Mouse (Mus musculus) liver, postnatal 0 days (tissue): ENCODE measurements around the gene Hdac9. TPM values are rescaled to one million over a fixed set of nuclear protein-coding genes. Genes with fewer than 3 reads are reported as not detected.

Source experiments
- ATAC-seq: fragments of 200-750 bp; cut with Nextera tagmentation; 2 replicates; pipeline ENCODE4 v1.8.0; 2017; ENCODE audit warnings: mild to moderate bottlenecking, moderate library complexity
- DNase-seq: peaks from one replicate; pipeline ENCODE4 v3.0.0-alpha.2; 2016
- H3K27ac ChIP-seq: fragments of 300-500 bp; sonication (generic); 2 replicates; pipeline ENCODE4 v1.5.1; 2014; ENCODE audit warnings: antibody characterized with exemption, moderate library complexity, mild to moderate bottlenecking, low read depth
- H3K27me3 ChIP-seq: fragments of 300-500 bp; sonication (generic); 2 replicates; pipeline ENCODE4 v1.6.1; 2014; ENCODE audit warnings: low read length, control low read depth, mixed read lengths; ENCODE audit not compliant: insufficient read depth
- H3K36me3 ChIP-seq: fragments of 300-500 bp; sonication (generic); replicated peaks from 2 replicates; pipeline ENCODE4 v1.6.1; 2014; ENCODE audit warnings: mild to moderate bottlenecking, control low read depth, low read length, moderate library complexity, mixed read lengths; ENCODE audit not compliant: insufficient read depth
- H3K4me1 ChIP-seq: fragments of 300-500 bp; sonication (generic); 2 replicates; pipeline ENCODE4 v1.6.1; 2014; ENCODE audit warnings: antibody characterized with exemption, mild to moderate bottlenecking, control low read depth; ENCODE audit not compliant: insufficient read depth
- H3K4me2 ChIP-seq: fragments of 300-500 bp; sonication (generic); 2 replicates; pipeline ENCODE4 v1.6.1; 2014; ENCODE audit warnings: low read depth, mild to moderate bottlenecking, low read length, moderate library complexity, mixed read lengths
- H3K4me3 ChIP-seq: fragments of 300-500 bp; sonication (generic); 2 replicates; pipeline ENCODE4 v1.5.1; 2014; ENCODE audit warnings: low read depth, low read length
- H3K9ac ChIP-seq: fragments of 300-500 bp; sonication (generic); replicated peaks from 2 replicates; pipeline ENCODE4 v1.6.1; 2014; ENCODE audit warnings: mild to moderate bottlenecking, moderate library complexity
- H3K9me3 ChIP-seq: fragments of 300-500 bp; sonication (generic); 2 replicates; pipeline ENCODE4 v1.6.1; 2016; ENCODE audit warnings: mild to moderate bottlenecking, control low read depth, low read length, mixed read lengths
- CTCF ChIP-seq: sonication (generic); IDR thresholded peaks from 2 replicates; pipeline ENCODE4 v1.5.1; 2016; ENCODE audit warnings: antibody characterized with exemption, low read depth
- EP300 ChIP-seq: IDR thresholded peaks from 2 replicates; pipeline ENCODE4 v1.6.1; 2016; ENCODE audit warnings: antibody characterized with exemption, low read depth, mild to moderate bottlenecking
- WGBS: fragments of 180-500 bp; shearing (Covaris S2); extraction: QIAGEN DNeasy Blood & Tissue Kit; methylation state at CpG from one replicate; pipeline ENCODE4 v1.1.7; 2014; ENCODE audit not compliant: insufficient replicate concordance; 5-methylcytosine and 5-hydroxymethylcytosine counted together
- polyA plus RNA-seq: library from polyadenylated mRNA; unstranded; fragments of >200 nt; fragmentation: Nextera tagmentation; extraction: Ambion mirVana; gene quantifications from 2 replicates; pipeline ENCODE4 v1.2.1, GENCODE M21; 2015

Hdac9 gene
- 1.3 and 1.5 TPM in 2 replicates for polyA plus RNA-seq

DNA sequence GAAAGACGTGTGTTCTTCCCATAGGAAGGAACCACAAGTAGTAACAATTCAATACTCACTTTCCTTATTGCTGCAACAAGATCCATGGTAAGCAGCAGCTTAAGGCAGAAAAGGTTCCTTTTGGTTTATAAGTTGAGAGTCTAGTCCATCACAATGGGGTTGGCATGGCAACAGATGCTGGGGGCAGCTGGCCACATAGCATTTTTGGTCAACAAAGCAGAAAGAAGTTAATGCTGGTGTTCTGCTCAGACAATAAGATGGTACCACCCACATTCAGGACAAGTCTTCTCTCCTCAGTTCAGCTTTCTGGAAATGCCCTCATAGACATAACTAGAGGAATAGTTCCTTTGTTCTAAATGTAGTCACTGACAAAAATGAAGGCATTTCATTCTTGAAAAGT, at the start of gene Hdac9:
TSS of gene Hdac9 (minus strand) at position 101 of the 400 bp plus-strand sequence.
- Histone ChIP-seq H3K4me1 (no peaks in the 10 kb centered on the region), H3K4me3 (no peak within 1 kb of the TSS), H3K9me3 (no peaks in the 10 kb centered on the region), H3K27ac (no peak within 1 kb of the TSS), H3K9ac (no peak within 1 kb of the TSS), H3K36me3 (no peaks in the 10 kb centered on the region), H3K4me2 (no peak within 1 kb of the TSS), H3K27me3 (no peaks in the 10 kb centered on the region)
- WGBS, result 55% methylated on average over 1 of the region's 1 CpGs
- ATAC-seq, result no peak
- DNase-seq, result no peak
- TF ChIP-seq EP300, result no peak
- no peak for TF ChIP-seq CTCF

DNA sequence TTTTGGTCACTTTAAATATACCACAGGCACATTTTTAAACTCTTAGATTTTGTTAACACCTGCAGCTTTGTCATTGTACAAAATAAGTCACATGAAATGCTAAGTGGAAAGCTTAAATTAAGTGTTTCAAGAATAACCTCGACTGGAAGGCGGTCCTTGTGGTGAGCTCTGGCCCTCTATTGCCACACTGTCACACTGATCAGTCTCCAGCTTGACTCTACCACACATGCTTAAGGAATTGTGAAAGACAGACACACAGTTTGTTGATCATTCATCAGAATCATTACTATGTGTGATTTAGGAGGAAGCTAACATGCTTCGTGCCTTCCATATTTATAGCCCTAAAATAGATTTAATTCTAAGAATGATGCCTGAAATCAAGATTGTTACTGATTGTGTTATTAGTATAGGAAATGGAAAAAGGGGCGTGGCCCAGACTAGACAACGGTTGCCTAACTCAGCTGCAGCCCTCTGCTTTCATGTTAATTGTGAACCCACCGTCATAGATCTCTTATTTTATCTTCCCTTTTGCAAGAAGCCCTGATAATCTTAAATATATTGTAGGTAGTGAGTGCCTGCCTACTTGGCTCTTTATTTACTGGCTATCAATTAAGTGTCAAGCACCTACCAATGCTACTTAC, 32.3 kb upstream of the Hdac9 start:
- H3K27ac ChIP-seq, result no peak overlapping the region
- H3K4me3 ChIP-seq, result no peak overlapping the region
- TF ChIP-seq CTCF, result no peak
- no peak for TF ChIP-seq EP300
- no peaks in the 10 kb centered on the region for H3K36me3 ChIP-seq
- ATAC-seq (no peak), DNase-seq (no peak)
- H3K4me1 ChIP-seq, result no peaks in the 10 kb centered on the region
- no peak overlapping the region for H3K9ac ChIP-seq
- WGBS, result 50% methylated on average over 6 of the region's 6 CpGs
- H3K4me2 ChIP-seq, result no peak overlapping the region
- H3K27me3 ChIP-seq, result no peaks in the 10 kb centered on the region
- H3K9me3 ChIP-seq, result no peaks in the 10 kb centered on the region

DNA sequence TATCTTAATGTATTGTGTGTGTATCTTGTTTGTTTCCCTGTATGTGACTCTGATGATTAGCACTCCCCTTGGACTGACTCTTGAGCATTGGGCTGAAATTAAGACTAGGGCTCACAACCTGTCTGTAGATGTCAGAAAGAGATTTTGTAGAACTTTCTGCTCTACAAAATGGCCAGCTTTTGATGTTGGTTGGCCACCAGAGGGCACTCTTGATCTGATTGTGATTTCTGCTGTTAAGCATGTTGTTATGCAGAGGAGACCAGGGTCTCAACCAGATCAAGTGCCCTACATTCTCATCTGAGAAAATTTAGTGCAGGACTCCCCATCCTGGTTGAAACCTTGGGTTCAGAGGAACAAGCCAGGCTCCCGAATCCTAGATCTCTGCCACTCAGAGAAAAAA, 21.0 kb upstream of the Hdac9 start:
- H3K9ac ChIP-seq, result no peak overlapping the region
- no peak overlapping the region for H3K4me3 ChIP-seq
- DNase-seq (peak; percentile 26), ATAC-seq (no peak)
- no peak overlapping the region for H3K4me2 ChIP-seq
- no peaks in the 10 kb centered on the region for H3K9me3 ChIP-seq
- TF ChIP-seq EP300 (no peak), CTCF (peak; percentile 60)
- WGBS, result 75% methylated on average over 1 of the region's 1 CpGs
- H3K27me3 ChIP-seq, result no peaks in the 10 kb centered on the region
- H3K27ac ChIP-seq, result no peak overlapping the region
- H3K4me1 ChIP-seq, result no peaks in the 10 kb centered on the region
- H3K36me3 ChIP-seq, result no peaks in the 10 kb centered on the region

DNA sequence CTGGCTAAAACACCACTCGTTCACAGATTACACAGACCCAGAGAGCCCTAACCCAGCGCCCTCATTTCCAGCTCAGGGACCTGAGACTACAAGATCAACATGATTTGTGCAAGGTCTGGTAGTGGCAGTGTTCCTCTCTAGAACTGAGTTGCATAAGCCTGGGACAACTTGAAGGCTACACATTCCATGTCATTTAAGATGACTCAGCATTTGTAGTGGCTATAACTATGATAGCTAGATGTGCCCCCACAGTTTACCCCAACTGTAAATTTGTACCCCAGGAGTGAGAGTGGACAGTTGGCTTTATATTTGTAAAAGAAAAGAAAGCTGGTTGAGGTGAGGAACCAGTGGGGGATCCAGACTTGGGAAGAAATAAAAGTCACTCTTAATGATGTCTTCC, 8.9 kb downstream of the Hdac9 start:
- DNase-seq (no peak), ATAC-seq (no peak)
- H3K4me3 ChIP-seq, result no peak overlapping the region
- peaks cover 26% of the 10 kb centered on the region for H3K27me3 ChIP-seq
- TF ChIP-seq EP300 (no peak), CTCF (no peak)
- no peak overlapping the region for H3K9ac ChIP-seq
- no peaks in the 10 kb centered on the region for H3K9me3 ChIP-seq
- H3K4me1 ChIP-seq, result peaks cover 3% of the 10 kb centered on the region; the same call in 1 of the 2 replicates
- H3K27ac ChIP-seq, result no peak overlapping the region
- WGBS, result 71% methylated on average over 2 of the region's 2 CpGs
- no peaks in the 10 kb centered on the region for H3K36me3 ChIP-seq
- no peak overlapping the region for H3K4me2 ChIP-seq

DNA sequence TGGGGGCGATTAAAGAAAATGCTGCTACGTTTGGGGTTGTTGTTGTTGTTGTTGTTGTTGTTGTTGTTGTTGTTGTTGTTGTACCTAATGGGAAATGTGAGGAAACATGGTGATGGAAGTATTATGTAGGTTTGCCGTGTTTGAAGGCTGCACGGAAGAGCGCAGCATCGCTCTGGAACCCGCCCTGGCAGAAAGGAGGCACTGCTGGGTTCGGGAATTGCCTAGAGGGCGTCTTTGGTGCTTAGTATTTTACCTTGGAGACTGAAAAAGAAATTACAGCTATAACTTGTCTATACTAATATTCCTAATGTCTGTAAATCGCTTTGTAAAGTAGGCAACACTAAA, 9.4 kb downstream of the Hdac9 start:
- H3K4me2 ChIP-seq, result peak overlapping the region; percentile 91
- TF ChIP-seq EP300 (no peak), CTCF (no peak)
- ATAC-seq, result no peak
- WGBS, result 5% methylated on average over 10 of the region's 10 CpGs
- no peak overlapping the region for H3K9ac ChIP-seq
- H3K4me1 ChIP-seq, result peaks cover 3% of the 10 kb centered on the region; the same call in 1 of the 2 replicates
- H3K27ac ChIP-seq, result no peak overlapping the region
- no peaks in the 10 kb centered on the region for H3K36me3 ChIP-seq
- H3K27me3 ChIP-seq, result peaks cover 26% of the 10 kb centered on the region
- no peak for DNase-seq
- H3K4me3 ChIP-seq, result peak overlapping the region; percentile 57
- no peaks in the 10 kb centered on the region for H3K9me3 ChIP-seq

DNA sequence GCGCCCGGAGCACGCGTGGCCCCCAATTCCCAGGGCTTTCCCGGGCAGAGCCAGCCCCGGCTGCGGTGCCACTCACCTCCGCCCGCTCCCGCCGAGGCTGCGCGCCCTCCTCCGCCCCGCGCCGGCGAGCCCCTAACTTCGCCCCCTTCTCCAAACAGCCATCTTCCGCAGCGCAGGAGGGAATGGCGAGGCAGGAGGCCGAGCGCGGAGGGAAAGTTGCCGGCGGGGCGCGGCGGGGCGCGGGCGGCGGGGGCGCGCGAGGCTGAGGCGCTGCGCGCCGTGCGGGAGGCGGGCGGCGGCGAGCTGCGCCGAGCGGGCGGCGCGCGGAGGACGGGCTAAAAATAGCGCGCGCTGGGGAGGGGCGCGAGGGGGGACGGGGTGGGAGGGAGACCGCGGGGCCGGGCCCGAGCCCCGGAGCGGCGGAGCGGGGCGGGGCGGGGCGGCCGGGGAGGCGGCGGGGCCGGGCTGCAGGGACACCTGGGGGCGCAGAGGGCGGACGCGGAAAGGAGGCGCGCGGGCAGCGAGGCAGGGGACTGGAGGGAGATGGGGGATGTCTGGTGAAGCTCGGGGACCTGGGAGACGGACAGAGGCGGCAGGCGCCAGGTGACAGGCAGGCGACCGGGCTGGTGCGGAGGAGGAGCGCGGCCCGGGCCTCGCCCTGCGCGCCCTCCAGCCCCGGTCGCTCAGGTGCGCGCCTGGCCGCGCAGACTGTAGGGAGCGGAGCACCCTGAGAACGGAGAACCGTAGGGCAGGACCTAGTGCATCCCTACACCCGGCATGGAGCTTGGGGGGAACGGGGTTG, 10.0 kb downstream of the Hdac9 start:
- H3K4me2 ChIP-seq, result peak overlapping the region; percentile 91
- peaks cover 26% of the 10 kb centered on the region for H3K27me3 ChIP-seq
- peak; percentile 24 for DNase-seq
- no peaks in the 10 kb centered on the region for H3K9me3 ChIP-seq
- H3K4me3 ChIP-seq, result peak overlapping the region; percentile 57
- TF ChIP-seq EP300, result no peak
- no peak for TF ChIP-seq CTCF
- under 1% methylated on average over 48 of the region's 107 CpGs for WGBS
- H3K4me1 ChIP-seq, result peaks cover 3% of the 10 kb centered on the region; the same call in 1 of the 2 replicates
- no peak overlapping the region for H3K27ac ChIP-seq
- H3K36me3 ChIP-seq, result no peaks in the 10 kb centered on the region
- no peak for ATAC-seq
- H3K9ac ChIP-seq, result no peak overlapping the region
